Mouse (Mus musculus) embryo, embryonic 10 days (tissue): ENCODE data around the gene Alox5ap.
A peak's percentile ranks its signal among the peaks of the same experiment; 100 is the strongest.

Source experiments
- DNase-seq: peaks from one replicate; pipeline ENCODE4 v3.0.0-alpha.2; 2015; ENCODE audit warnings: low spot score

Alox5ap gene

DNA sequence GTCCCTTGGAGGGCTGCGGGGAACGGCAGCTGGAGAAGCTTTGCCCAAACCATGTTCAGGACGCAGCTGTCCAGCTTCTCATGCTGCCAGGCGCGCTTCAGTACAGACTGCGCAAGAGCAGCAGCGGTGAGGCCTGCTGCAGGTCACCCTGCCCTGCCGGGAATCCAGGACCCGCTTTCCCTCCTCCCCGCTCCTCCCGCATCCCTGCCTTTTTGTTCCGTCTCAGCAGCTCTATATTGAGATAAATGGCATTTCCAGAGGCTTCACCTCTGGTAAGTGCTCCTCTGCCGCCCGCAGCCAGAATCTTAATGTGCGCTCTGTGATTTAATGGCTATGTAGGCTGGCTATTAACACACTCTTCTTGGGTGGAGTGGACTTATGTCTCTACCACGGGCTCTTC, 5.5 kb upstream of the Alox5ap start:
- DNase-seq: peak; percentile 56

DNA sequence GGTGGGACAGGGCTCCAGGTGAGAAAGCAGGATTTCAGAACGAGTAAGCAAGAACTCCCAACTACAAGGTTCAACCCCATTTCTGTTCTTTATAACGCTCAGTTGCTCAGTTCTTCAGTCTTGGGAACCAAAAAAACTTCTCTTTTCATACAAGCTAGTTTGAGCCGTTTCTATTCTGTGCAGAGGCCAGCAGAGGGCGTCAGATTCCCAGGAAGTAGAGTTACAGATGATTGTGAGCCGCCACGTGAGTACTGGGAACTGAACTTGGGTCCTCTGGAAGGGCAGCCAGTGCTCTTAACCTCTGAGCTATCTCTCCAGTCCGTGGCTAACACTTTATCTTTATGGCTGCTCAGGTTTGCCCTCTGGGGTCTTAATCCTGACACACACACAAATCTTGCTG, 3.1 kb upstream of the Alox5ap start:
- DNase-seq: no peak

DNA sequence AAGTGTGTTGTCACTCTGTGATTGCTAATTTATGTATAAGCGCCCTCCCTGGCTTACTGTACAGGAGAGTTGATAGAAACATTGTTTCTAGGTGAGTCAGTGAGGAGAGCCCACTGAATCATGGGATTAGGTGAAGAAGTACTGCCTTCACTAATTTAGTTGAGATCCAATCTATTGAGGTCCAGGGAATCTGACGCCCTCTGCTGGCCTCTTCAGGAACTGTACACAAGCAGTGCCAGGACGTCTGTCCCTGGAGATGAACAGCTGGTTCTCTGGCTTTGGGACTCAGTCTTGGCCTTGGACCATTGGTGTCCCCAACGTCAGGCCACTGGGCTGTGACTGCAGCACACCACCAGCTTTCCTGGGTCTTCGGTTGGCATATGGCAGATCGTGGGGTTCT, 2.7 kb upstream of the Alox5ap start:
- DNase-seq: peak; percentile 20

DNA sequence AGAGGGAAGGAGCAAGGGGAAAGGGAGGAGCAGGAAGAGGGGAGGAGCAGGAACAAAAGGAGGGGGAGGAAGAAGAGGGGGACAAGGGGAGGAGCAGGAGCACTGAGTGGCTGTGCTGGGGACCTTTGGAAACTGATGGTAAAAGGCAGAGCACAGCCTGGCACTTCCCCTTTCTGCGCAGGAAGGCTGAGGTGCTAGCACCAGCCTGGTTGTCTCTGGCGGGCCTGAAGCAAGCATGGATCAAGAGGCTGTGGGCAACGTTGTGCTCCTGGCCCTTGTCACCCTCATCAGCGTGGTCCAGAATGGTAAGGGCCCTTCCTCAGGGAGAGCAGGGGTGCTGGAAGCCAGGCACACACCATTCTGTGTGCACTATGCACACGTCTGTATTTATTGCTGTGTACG, 312 bp downstream of the Alox5ap start:
- no peak for DNase-seq

DNA sequence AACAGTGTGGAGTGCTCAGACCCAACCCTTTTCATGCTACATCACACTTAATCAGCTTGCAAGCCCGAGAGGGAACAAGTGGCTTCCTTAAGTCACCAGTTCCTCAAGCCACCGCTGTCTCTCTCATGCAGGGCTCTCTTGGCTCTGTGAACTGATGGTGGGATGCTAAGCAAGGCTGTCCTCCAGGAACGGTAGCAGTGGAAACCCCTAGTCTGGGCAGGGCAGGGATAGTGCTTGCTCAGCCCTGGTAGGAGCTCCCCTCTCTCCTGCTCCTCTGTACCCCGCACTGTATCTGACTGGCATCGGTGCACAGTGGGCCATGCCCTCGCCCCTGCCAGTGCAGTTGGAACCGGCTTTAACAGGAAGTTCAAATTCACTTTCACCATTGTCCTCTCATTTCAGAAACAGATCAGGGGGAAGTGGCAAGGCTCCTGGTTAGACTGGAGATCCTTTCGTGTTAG, 2.2 kb downstream of the Alox5ap start:
- DNase-seq: no peak

DNA sequence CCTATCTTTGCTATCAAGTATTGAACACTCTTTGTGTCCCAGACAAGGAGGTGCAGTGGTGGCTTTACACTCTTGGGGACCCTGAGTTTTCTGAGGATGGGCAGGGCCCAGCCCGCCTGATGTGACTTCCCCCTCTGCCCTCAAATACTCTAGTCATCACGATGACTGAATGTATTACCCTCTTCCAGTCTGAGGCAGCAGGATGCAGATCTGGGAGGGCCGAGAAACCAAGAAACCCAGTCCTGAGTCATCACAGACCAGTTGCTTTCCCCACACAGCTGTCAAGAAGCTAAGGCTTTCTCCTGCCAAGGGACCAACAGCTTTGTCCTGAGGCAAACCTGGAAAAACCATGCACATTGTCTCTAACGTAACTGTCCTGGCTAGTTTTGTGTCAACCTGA, 2.9 kb downstream of the Alox5ap start:
- no peak for DNase-seq

DNA sequence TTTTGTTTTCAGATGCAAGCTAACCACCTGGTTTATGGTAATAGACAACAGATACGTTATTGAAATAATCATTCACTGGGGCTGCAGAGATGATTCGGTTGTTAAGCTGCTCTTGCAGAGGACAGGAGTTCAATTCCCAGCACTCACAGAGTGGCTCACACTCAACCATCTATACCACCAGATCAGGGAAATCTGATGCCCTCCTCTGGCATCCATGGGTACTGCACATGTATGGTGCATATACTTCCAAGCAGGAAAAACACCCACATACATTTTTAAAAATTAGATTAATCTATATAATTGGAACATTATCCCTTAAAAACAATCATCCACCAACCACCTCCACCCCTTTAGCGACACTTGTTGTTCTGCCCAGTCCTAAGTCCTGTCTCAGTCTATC, 6.7 kb downstream of the Alox5ap start:
- DNase-seq: no peak

DNA sequence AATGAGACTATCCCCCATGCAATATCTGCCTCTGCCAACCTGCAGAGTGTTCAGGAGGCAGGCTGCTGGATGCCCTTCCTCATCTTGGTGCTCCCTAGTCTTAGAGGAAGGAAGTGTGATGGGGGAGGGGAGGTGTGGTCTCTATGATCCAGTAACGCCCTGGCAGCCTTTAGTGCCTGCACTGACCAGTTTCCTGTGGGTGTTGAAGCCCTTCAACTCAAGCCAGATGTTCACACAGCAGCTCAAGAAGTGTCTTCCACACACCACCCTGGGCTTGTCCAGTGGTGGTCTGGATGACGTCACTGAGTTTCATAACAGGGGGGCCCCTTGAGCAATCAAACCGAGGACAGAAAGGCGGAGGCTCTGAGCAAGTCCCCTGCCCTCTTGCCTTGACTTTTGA, 8.0 kb downstream of the Alox5ap start:
- DNase-seq: no peak

DNA sequence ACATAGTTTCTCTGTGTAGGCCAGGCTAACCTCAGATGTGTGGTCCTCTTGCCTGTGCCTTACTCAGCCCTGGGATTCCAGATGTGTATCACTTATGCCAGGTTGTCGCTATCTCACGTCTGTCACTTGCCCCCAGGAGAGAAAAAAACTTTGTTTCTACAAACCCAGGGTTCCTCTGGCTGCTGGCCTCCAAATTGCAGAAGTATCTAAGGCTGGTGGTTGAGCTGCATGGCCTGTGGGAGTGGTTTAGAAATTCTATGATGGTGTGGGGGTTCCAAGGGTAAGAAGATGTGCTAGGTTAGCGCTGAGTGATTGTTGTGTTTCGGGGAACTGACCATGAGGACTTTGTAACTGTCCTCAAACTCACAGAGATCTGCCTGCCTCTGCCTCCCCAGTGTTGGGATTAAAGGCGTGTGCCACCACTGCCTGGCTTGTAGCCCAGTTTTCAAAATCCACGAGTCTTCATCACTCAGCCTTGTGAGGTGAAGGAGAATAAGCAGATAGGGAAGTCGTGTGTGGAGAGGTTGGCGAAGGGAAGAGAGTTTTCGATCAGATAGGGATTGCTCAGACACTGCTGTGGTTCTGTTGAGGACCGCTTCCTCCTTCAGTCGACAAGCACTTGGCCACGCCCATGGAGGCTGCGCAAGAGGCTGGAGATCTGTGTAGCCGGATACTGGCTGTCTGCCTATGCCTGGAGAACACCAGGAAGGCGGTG, 10.0 kb downstream of the Alox5ap start:
- no peak for DNase-seq

DNA sequence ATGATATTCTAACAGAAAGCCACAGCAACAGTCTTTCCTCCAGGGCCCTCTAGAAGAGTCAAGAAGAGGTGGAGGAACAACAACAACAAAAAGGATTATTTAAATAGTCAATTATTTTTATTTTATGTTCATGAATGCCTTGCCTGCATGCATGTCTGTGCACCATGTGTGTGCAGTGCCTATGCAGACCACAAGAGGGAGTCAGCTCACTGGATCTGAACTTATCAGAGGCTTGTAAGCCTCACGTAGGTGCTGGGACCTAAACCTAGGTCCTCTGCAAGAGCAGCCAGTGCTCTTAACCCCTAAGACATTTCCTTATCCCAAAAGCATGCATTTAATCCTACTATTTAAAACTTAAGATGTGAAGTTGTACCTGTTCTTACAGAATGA, 10.5 kb downstream of the Alox5ap start:
- DNase-seq: no peak

DNA sequence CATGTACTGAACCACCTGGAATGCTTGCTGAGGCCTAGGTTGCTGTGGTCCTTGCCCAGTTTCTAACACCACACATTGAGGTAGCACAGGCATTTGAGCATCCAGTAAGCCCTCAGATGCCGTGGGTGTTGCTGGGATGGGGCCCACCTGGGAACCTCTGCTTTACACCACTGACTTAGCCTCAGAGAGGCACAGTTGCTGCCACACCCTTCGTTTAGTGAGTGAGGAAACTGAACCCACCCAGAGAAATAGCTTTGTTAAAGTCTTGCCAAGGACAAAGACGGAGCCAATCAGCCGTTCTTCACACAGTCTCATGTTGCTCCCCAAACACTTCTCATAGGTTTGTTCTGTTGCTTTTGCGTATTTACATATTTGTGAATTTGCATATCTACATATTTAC, 13.0 kb downstream of the Alox5ap start:
- no peak for DNase-seq

DNA sequence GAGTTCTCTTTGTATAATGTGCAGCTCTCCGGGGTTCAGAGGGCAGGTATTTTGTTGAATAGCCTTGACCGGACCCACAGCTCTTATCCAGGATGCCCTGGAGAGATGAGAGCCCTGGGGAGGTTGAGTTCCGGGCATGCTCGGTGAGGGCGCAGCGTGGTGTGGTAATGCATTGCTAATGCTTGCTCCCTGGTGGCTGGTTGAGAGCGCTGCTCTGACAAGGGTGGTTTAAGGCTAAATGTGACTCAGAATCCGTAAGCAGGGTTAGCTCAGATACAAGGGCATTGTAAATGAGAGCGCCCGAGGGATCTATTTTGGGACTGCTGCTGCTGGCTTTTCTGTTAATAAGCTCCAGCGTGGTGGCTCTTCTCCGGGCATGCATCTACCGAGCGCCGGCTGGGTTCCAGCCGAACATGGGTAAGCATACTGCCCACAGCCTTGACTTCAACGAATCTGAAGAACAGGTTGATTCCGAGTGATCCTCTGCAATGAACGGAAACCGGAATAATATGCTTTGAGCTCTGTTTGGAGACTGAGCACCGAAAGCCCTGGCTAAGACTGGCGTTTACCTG, 14.8 kb downstream of the Alox5ap start:
- peak; percentile 62 for DNase-seq

DNA sequence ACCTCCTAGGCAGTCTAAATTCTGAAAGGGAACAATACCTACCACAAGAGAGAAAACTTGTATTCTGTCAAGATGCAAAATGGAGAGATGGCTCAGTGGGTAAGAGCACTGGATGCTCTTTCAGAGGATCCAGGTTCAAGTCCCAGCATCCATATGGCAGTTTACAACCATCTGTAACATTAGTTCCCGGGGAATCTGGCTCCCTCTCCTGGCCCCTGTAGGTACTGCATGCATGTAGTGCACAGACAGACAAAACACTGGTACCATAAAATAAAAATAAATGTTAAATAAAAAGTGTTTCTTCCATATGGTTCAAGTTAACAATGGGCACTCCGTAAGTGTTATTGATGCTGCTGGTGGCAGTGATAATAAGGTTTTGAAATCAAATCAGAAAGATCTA, 18.4 kb downstream of the Alox5ap start:
- no peak for DNase-seq

DNA sequence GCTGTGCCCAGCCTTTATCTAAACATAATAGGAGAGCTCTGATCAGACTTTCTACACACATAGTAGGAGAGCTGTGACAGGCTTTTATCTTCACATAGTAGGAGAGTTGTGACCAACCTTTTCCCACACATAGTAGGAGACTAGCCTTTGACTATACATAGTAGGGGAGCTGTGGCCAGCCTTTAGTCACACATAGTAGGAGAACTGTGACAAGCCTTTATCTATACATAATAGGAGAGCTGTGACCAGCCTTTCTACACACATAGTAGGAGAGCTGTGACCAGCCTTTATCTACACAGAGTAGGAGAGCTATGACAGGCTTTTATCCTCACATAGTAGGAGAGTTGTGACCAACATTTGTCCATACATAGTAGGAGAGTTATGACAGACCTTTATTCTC, 19.3 kb downstream of the Alox5ap start:
- DNase-seq: no peak

DNA sequence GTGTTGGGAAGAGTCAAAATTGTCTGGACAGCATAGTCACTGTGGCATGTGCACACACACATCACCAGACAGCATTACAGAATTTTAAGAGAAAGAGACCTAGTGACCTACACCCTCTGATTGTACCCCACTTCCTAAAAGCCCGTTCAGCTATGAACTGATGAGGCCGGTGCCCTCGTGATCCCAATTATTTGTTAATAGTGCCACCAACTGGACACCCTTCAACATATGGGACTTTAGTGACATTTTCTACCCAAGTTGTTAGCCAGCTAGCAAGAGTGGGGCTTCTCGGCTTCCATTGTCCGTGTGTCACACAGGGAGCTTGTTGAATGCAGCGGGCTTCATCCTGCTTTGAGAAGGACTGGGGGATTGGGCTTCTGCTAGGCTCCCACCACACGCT, 21.5 kb downstream of the Alox5ap start:
- peak; percentile 45 for DNase-seq

DNA sequence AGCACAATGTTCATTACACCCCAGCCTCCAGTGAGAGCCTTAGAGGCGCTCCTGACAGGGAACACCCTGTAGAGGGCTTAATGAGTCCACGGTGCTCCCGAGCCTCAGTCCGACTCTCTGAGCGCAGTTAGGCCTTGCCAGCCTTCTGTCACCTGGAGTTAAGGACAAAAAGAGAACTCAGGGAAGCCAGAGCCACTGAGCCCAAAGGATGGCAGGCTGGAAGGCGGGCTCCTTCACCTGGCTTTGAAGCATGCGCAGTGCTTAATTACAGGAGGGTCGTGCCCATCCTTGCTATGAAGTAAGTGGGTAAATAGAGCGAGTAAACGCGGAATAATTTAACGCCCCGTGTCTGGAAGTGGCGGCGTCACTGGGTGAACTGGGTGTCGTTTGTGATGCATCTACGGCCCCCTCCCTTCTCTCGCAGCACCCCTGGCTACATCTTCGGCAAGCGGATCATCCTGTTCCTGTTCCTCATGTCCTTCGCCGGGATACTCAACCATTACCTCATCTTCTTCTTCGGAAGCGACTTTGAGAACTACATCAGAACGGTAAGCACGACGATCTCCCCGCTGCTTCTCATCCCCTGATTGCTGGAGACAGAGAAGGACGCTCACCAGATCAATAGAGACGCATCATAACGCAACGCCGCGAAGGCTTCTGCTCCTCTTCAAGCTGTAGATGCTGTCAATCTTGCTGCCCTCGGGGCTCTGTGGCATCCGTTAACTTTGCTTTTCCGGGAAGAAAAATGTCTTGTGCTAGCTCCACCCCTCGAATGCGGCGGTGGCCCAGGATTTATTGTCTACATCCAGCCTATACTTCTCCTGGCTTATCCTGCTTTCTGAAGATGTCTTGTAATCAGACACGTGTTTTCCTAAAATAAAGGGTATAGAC, 22.8 kb downstream of the Alox5ap start:
- peak; percentile 67 for DNase-seq

DNA sequence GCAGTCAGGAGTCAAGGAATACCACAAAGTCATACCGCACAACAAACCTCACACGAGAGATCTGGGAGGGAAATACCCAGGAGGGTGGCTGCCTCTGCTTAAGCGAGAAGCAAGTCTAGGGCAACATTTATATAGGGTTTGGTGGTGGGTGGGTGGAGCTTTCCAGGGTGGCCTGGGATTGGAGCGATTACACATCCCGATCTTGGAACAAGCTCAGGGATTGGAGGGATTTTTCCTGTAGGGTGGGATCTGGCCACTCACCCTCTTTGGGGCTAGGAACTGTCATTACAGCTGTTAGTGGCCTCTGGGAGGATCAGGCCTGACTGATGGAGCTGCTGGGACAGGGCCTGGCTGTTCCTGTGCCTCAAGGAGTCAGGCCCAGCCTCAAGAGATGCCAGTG, 26.7 kb downstream of the Alox5ap start:
- DNase-seq: no peak

DNA sequence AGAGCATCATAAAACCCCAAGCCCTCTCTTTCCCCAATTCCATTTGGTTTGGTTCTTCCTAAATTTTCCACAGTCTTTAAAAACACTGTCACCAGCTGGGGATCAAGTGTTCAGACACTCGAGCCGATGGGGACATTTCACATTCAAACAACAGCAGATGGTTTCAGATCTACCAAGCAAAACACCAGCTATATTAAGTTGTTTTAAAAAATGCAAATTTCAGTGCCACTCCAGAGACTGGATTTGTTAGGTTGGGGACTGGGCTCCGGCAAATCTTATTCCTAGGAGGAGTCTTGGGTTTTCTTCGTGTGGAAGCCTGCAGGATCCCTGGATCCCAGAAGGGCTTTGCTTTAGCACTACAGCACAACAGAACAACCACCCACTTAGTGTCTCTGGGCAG, 28.5 kb downstream of the Alox5ap start:
- no peak for DNase-seq

DNA sequence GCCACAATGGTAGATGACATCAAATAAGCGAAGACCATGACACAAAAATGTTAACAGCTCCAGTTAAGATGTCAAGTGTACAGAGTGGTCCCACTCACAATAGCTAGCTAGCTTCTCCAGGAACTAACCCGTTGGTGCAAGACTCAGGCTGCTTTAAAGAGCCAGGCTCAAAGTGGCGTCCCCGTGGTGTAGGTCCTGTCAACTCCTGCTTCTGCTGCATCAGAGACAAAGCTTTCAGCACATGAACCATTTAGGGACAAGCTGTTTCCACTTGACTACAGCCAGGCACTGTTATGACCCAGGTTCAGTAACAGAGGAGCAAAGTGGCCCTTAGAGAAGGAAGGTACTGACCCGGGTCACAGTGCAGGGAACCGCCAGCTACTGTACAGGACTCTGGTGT, 32.2 kb downstream of the Alox5ap start:
- no peak for DNase-seq

DNA sequence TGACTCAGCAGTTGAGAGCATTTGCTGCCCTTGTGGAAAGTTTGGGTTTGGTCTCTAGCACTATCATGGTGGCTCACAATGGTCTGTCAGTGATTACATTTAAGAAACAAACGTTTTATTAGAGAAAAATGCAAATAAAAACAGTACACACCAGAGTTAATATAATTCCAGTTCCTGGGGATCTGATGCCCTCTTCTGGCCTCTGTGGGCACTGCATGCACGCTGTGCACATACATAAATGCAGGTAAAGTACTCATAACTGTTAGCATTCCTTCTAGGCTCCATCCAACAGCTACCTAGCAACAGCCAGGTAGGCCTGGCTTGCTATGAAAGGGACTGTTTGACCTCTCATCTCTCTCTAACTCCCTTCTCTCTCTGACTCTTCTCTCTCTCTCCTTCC, 32.9 kb downstream of the Alox5ap start:
- DNase-seq: no peak

DNA sequence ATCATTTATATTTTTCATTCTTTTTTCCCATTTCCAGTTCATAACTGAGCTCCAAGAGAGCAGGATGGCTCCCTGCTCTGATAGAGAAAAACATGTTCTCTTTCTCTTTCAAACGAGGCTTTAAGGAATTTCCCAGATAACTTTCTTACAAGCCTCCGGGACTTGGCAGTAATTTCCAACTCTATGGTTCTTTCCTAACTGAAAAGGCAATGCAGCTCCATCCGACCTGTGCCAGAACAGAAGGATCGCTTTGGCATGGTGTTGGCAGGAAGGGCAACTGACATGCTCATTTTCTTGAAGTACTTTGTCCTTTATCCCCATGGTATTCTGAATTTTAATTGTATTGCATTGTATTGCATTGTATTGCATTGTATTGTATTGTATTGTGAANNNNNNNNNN, 33.7 kb downstream of the Alox5ap start:
- no peak for DNase-seq

DNA sequence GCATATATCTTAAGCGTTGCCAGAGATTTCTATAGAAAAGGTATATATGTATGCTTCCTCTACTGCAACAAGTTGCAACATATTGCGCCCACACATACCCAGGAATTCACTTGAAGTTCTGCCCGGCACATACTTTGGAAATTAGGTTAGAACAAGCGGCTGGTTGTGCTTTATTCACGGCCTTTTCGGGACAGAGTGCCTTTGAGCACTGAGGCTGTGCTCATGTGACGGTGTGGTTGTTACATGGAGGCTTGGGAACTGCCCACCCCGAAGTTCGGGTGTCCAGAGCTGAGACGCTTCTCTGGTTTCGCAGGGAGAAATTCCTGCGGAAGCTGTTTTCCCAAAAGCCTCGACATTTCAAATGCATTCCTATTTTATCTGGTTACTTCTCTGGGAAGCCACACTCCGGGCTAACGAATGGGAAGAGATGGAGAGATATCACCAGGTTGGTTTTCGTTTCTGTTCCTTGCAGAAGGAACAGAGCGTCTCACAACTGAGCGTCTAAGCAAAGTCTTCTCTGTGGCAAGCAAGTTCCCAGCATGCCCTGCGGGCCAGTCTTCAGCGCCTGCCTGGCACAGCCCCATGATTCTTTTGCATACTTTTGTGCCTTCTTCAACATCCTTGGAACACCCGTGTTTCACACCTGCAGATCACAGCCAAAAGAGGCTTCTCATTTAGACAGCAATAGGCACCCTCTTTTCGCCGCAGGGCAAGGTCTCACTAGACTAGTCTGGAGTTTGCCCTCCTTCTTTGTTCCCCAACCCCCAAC, 48.5 kb downstream of the Alox5ap start:
- DNase-seq: no peak
